26 mouse cellular contexts compared by ENCODE assay signal in the genomic region with DNA sequence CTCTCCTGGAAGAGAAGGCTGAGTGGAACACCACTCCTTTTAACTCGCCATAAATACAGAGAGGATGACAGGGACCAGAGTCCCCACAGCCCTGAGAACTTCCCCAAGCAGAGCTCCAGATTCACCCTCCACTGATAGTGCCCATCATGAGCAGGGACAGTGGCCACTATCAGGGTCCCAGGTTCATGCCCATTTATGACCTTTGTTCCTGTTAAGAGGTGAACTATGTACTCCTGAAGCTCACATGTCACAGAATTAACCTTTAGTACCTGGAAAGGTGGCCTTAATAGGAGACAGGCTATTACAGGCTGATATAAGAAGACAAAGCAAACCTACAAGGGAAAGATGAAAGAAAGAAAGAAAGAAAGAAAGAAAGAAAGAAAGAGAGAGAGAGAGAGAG. TPM values are rescaled to one million over a fixed set of nuclear protein-coding genes. Genes with fewer than 3 reads are reported as not detected.
DNase-seq lines count a peak whose midpoint lies in the region; ATAC-seq and TF ChIP-seq lines count a peak whose summit lies in the region.
"Had no signal": no experiment of that assay in that cellular context is flagged by ENCODE, and none has a peak within 500 bp of the region (broad histone marks: within the 10 kb centered on the region; RNA-seq: fewer than 3 reads in every experiment).

No protein-coding gene starts in this region.

- no peak for TF ChIP-seq CTCF in kidney, adult 2 months (conservative IDR thresholded peaks at IDR 0.05; ENCODE audit: insufficient read depth, insufficient read length, low read depth, low read length)
- no peak for TF ChIP-seq CTCF in liver, postnatal 0 days (IDR thresholded peaks at IDR 0.05; ENCODE audit: low read depth)
- TF ChIP-seq CTCF in small intestine, adult 2 months (IDR thresholded peaks at IDR 0.05; ENCODE audit: extremely low read depth, insufficient read length, insufficient replicate concordance, low read depth, low read length): no peak

- H3K4me2 ChIP-seq in liver, postnatal 0 days (ENCODE audit: low read depth, low read length): no peak overlapping the region
- H3K4me2 ChIP-seq: forebrain, embryonic 13.5 days; heart, embryonic 13.5 days; hindbrain, embryonic 13.5 days; intestine, embryonic 15.5 days had no signal

- H3K27ac ChIP-seq in kidney, adult 2 months (ENCODE audit: insufficient read depth, low read depth, low read length): no peak overlapping the region
- H3K27ac ChIP-seq in liver, postnatal 0 days (ENCODE audit: low read depth): peak overlapping the region; percentile 71; the same call in 1 of the 2 replicates
- peak overlapping the region; percentile 17; the same call in 1 of the 2 replicates for H3K27ac ChIP-seq in small intestine, adult 2 months (ENCODE audit: insufficient read depth, low read depth, low read length)
- H3K27ac ChIP-seq in forebrain, embryonic 10.5 days: no peak overlapping the region
- H3K27ac ChIP-seq: forebrain, embryonic 13.5 days; hindbrain, embryonic 10.5 days; hindbrain, embryonic 13.5 days; intestine, embryonic 15.5 days had no signal

- no peak for TF ChIP-seq EP300 in liver, postnatal 0 days (IDR thresholded peaks at IDR 0.05; ENCODE audit: low read depth)

- peak; percentile 82 for DNase-seq in heart, adult 11 months
- DNase-seq in heart, adult 9 months (ENCODE audit: low spot score in 2 of 2): no peak
- DNase-seq in kidney, adult 2 months: peak; percentile 13
- no peak for DNase-seq in kidney, postnatal 4 days
- DNase-seq in liver, postnatal 0 days: no peak
- DNase-seq in forebrain, embryonic 10.5 days (ENCODE audit: extremely low spot score, low spot score): no peak
- DNase-seq: adrenal gland, postnatal 10 days; adrenal gland, postnatal 36 days; B cell, adult 2 months; cerebellum, adult 18-20 months; cerebellum, adult 9-10 months; cerebellum, postnatal 14 days; forebrain, postnatal 0 days; gastrocnemius, adult 2 months; gastrocnemius, postnatal 14 days; heart, postnatal 14 days had no signal

- H3K9ac ChIP-seq in liver, postnatal 0 days (replicated peaks): no peak overlapping the region
- H3K9ac ChIP-seq: forebrain, embryonic 13.5 days; forebrain, postnatal 0 days; heart, embryonic 13.5 days; hindbrain, embryonic 13.5 days; intestine, embryonic 15.5 days had no signal

- ATAC-seq in liver, postnatal 0 days: no peak
- ATAC-seq: forebrain, embryonic 13.5 days; forebrain, postnatal 0 days; hindbrain, embryonic 16.5 days; intestine, embryonic 15.5 days; Patski had no signal

- no peak for TF ChIP-seq POLR2A in kidney, adult 2 months (IDR thresholded peaks at IDR 0.05; ENCODE audit: low read depth, low read length)
- TF ChIP-seq POLR2A in small intestine, adult 2 months (IDR thresholded peaks at IDR 0.05; ENCODE audit: low read depth, low read length): no peak

- 90% methylated on average over 1 of the region's 1 CpGs for WGBS in kidney, adult 2 months
- WGBS in liver, postnatal 0 days (ENCODE audit: insufficient replicate concordance): 69% methylated on average over 1 of the region's 1 CpGs
- WGBS in small intestine, adult 2 months: 89% methylated on average over 1 of the region's 1 CpGs
- WGBS in forebrain, embryonic 10.5 days: 60% methylated on average over 1 of the region's 1 CpGs

- no peaks in the 10 kb centered on the region for H3K9me3 ChIP-seq in liver, postnatal 0 days (ENCODE audit: low read length)
- no peaks in the 10 kb centered on the region for H3K9me3 ChIP-seq in forebrain, embryonic 10.5 days
- H3K9me3 ChIP-seq: forebrain, embryonic 13.5 days; G1E; heart, embryonic 13.5 days; hindbrain, embryonic 10.5 days; hindbrain, embryonic 13.5 days; intestine, embryonic 15.5 days had no signal

- no peaks in the 10 kb centered on the region for H3K36me3 ChIP-seq in kidney, adult 2 months (ENCODE audit: control insufficient read depth, insufficient read depth, low read length)
- H3K36me3 ChIP-seq in liver, postnatal 0 days (replicated peaks; ENCODE audit: insufficient read depth, low read length): no peaks in the 10 kb centered on the region
- H3K36me3 ChIP-seq in small intestine, adult 2 months (ENCODE audit: control insufficient read depth, insufficient read depth, low read length): no peaks in the 10 kb centered on the region
- H3K36me3 ChIP-seq in forebrain, embryonic 10.5 days (replicated peaks): no peaks in the 10 kb centered on the region
- H3K36me3 ChIP-seq: G1E; heart, embryonic 13.5 days; hindbrain, embryonic 10.5 days; hindbrain, embryonic 13.5 days; intestine, embryonic 15.5 days had no signal

- H3K4me3 ChIP-seq in kidney, adult 2 months (ENCODE audit: insufficient read depth, low read depth, low read length): no peak overlapping the region
- no peak overlapping the region for H3K4me3 ChIP-seq in liver, postnatal 0 days (ENCODE audit: low read depth, low read length)
- H3K4me3 ChIP-seq in small intestine, adult 2 months (ENCODE audit: low read depth, low read length): no peak overlapping the region
- H3K4me3 ChIP-seq in forebrain, embryonic 10.5 days: no peak overlapping the region
- H3K4me3 ChIP-seq: forebrain, embryonic 13.5 days; gastrocnemius, adult 2 months; heart, embryonic 13.5 days; hindbrain, embryonic 10.5 days; hindbrain, embryonic 13.5 days; intestine, embryonic 15.5 days had no signal

- H3K27me3 ChIP-seq in kidney, adult 2 months (replicated peaks; ENCODE audit: control insufficient read depth, insufficient read depth, low read length): no peaks in the 10 kb centered on the region
- no peaks in the 10 kb centered on the region for H3K27me3 ChIP-seq in liver, postnatal 0 days (ENCODE audit: insufficient read depth, low read length)
- H3K27me3 ChIP-seq in small intestine, adult 2 months (ENCODE audit: control insufficient read depth, insufficient read depth, low read length): no peaks in the 10 kb centered on the region
- no peaks in the 10 kb centered on the region for H3K27me3 ChIP-seq in forebrain, embryonic 10.5 days (ENCODE audit: poor library complexity, severe bottlenecking)
- H3K27me3 ChIP-seq: CH12.LX; forebrain, embryonic 13.5 days; heart, embryonic 13.5 days; hindbrain, embryonic 13.5 days; intestine, embryonic 15.5 days had no signal

- H3K4me1 ChIP-seq in kidney, adult 2 months (ENCODE audit: control insufficient read depth, insufficient read depth, low read length): peaks cover 5% of the 10 kb centered on the region; the same call in 1 of the 2 replicates
- H3K4me1 ChIP-seq in liver, postnatal 0 days (ENCODE audit: insufficient read depth): peaks cover 24% of the 10 kb centered on the region
- H3K4me1 ChIP-seq in small intestine, adult 2 months (ENCODE audit: control insufficient read depth, insufficient read depth, insufficient read length, low read length): peaks cover 24% of the 10 kb centered on the region; the same call in 1 of the 2 replicates
- H3K4me1 ChIP-seq in forebrain, embryonic 10.5 days: peaks cover 18% of the 10 kb centered on the region

RNA-seq across cellular contexts. Expression of a gene that starts 35.2 kb away (rescaled TPM):
- 52.0 and 55.3 TPM in 2 replicates for polyA plus RNA-seq in kidney, adult 2 months (2012; rRNA removed)
- 36.3 and 40.3 TPM in 2 replicates for polyA plus RNA-seq in liver, postnatal 0 days (2015; fragmentation: Nextera tagmentation; extraction: Ambion mirVana)
- polyA plus RNA-seq in small intestine, adult 2 months (2012; rRNA removed): 82.2 and 110 TPM in 2 replicates
- 94.2 and 104 TPM in 2 replicates for polyA plus RNA-seq in forebrain, embryonic 10.5 days (2016; fragmentation: Nextera tagmentation; extraction: Ambion mirVana)

Comparison
In these comparisons a context has a peak if more than half of its experiments do, and no peak if none do; other contexts are left out.
1. DNase-seq: peak in heart, adult 11 months (single experiment) and kidney, adult 2 months (single experiment); none in heart, adult 9 months (0 of 2), kidney, postnatal 4 days (0 of 2), liver, postnatal 0 days (single experiment) and forebrain, embryonic 10.5 days (single experiment).
2. H3K27ac ChIP-seq: peak in liver, postnatal 0 days (single experiment) and small intestine, adult 2 months (single experiment); none in kidney, adult 2 months (single experiment) and forebrain, embryonic 10.5 days (single experiment).